Mouse (Mus musculus) CH12.LX (cell line): ENCODE measurements around the gene Add1. TPM values are rescaled to one million over a fixed set of nuclear protein-coding genes. Genes with fewer than 3 reads are reported as not detected.
A peak's percentile ranks its signal among the peaks of the same experiment; 100 is the strongest.

Experiments used
- DNase-seq: peaks from one replicate; pipeline ENCODE4 v3.0.0-alpha.2; 2013; ENCODE audit errors: extremely low read depth
- H3K27ac ChIP-seq: 2 replicates; pipeline ENCODE4 v1.5.1; 2012; ENCODE audit warnings: low read depth, mild to moderate bottlenecking, control low read depth, moderate library complexity; ENCODE audit not compliant: insufficient read depth
- H3K27me3 ChIP-seq: replicated peaks from 2 replicates; pipeline ENCODE3; 2012; ENCODE audit warnings: inconsistent platforms
- H3K36me3 ChIP-seq, 2 experiments: replicated peaks in 1 of 2; 2 replicates each; pipeline versions ENCODE3 to v1.6.1; 2012; ENCODE audit warnings: inconsistent platforms in 1 of 2, low read length in 1 of 2, mild to moderate bottlenecking in 1 of 2, mixed read lengths in 1 of 2, moderate library complexity in 1 of 2; ENCODE audit not compliant: control insufficient read depth in 1 of 2, insufficient read depth in 1 of 2
- H3K4me1 ChIP-seq, 2 experiments: 2 replicates each; pipeline ENCODE4 v1.6.1; 2012; ENCODE audit warnings: inconsistent platforms in 1 of 2, moderate library complexity in 1 of 2; ENCODE audit not compliant: insufficient read depth in 2 of 2, control insufficient read depth in 1 of 2
- H3K4me2 ChIP-seq: 2 replicates; pipeline ENCODE4 v1.6.1; 2012; ENCODE audit warnings: low read depth, mild to moderate bottlenecking, control low read depth; ENCODE audit not compliant: poor library complexity, insufficient read depth, severe bottlenecking
- H3K4me3 ChIP-seq, 3 experiments: fragments of 150-350 bp in 1 of 3; sonication (generic) in 1 of 3; replicated peaks in 1 of 3; 2 replicates each; pipeline versions ENCODE3 to v1.5.1; 2011 to 2012; ENCODE audit warnings: low read depth in 2 of 3, low read length in 2 of 3, mild to moderate bottlenecking in 2 of 3, moderate library complexity in 2 of 3, control low read depth in 1 of 3, improper control_type of control experiment in 1 of 3, inconsistent platforms in 1 of 3, mixed read lengths in 1 of 3; ENCODE audit not compliant: poor library complexity in 1 of 3
- H3K79me2 ChIP-seq: replicated peaks from 2 replicates; pipeline ENCODE4 v1.6.1; 2012; ENCODE audit warnings: mild to moderate bottlenecking, moderate library complexity; ENCODE audit not compliant: control insufficient read depth, poor library complexity, insufficient read depth, severe bottlenecking; ENCODE audit errors: extremely low read depth
- H3K9ac ChIP-seq: 2 replicates; pipeline ENCODE4 v1.6.1; 2012; ENCODE audit warnings: low read depth, mild to moderate bottlenecking, control low read depth, moderate library complexity; ENCODE audit not compliant: insufficient read depth
- H3K9me3 ChIP-seq: replicated peaks from 2 replicates; pipeline ENCODE3; 2012; ENCODE audit warnings: low read length, inconsistent platforms, mixed read lengths
- BHLHE40 ChIP-seq: IDR thresholded peaks from 2 replicates; pipeline ENCODE4 v1.6.1; 2011; ENCODE audit warnings: mild to moderate bottlenecking, low read depth, low read length, improper control_type of control experiment
- CTCF ChIP-seq, 2 experiments: IDR thresholded peaks in 1 of 2; conservative IDR thresholded peaks in 1 of 2; 2 replicates each; pipeline ENCODE4 v1.5.1; 2011 to 2012; ENCODE audit warnings: low read depth in 2 of 2, low read length in 2 of 2, improper control_type of control experiment in 1 of 2, inconsistent platforms in 1 of 2, mild to moderate bottlenecking in 1 of 2, moderate library complexity in 1 of 2
- EP300 ChIP-seq: IDR thresholded peaks from 2 replicates; pipeline ENCODE4 v1.6.1; 2011; ENCODE audit warnings: low read length, improper control_type of control experiment
- ETS1 ChIP-seq: conservative IDR thresholded peaks from 2 replicates; pipeline ENCODE4 v1.6.1; 2012; ENCODE audit warnings: low read depth, mild to moderate bottlenecking, inconsistent platforms, low read length, improper control_type of control experiment, moderate library complexity
- GABPA ChIP-seq: IDR thresholded peaks from 2 replicates; pipeline ENCODE4 v1.6.1; 2012; ENCODE audit warnings: low read depth, low read length, improper control_type of control experiment, inconsistent platforms; ENCODE audit not compliant: insufficient replicate concordance
- HCFC1 ChIP-seq: IDR thresholded peaks from 2 replicates; pipeline ENCODE4 v1.6.1; 2012; ENCODE audit warnings: low read depth, mild to moderate bottlenecking, inconsistent platforms, low read length, improper control_type of control experiment
- IRF4 ChIP-seq: IDR thresholded peaks from 2 replicates; pipeline ENCODE4 v1.6.1; 2014; ENCODE audit warnings: low read depth, mild to moderate bottlenecking, inconsistent platforms, low read length, improper control_type of control experiment
- JUN ChIP-seq: IDR thresholded peaks from 2 replicates; pipeline ENCODE4 v1.6.1; 2011; ENCODE audit warnings: low read depth, mild to moderate bottlenecking, low read length, improper control_type of control experiment, moderate library complexity; ENCODE audit not compliant: insufficient read depth
- JUND ChIP-seq: conservative IDR thresholded peaks from 2 replicates; pipeline ENCODE4 v1.6.1; 2011; ENCODE audit warnings: low read depth, low read length, improper control_type of control experiment
- KAT2A ChIP-seq: IDR thresholded peaks from 2 replicates; pipeline ENCODE4 v1.6.1; 2012; ENCODE audit warnings: low read length, improper control_type of control experiment, inconsistent platforms; ENCODE audit not compliant: insufficient replicate concordance
- MAX ChIP-seq: IDR thresholded peaks from 2 replicates; pipeline ENCODE4 v1.6.1; 2011; ENCODE audit warnings: low read length, improper control_type of control experiment
- MAZ ChIP-seq: IDR thresholded peaks from 2 replicates; pipeline ENCODE4 v1.6.1; 2012; ENCODE audit warnings: low read depth, mild to moderate bottlenecking, inconsistent platforms, low read length, improper control_type of control experiment, moderate library complexity
- NRF1 ChIP-seq: IDR thresholded peaks from 2 replicates; pipeline ENCODE4 v1.6.1; 2014; ENCODE audit warnings: low read depth, mild to moderate bottlenecking, inconsistent platforms, low read length, improper control_type of control experiment, moderate library complexity
- POLR2A ChIP-seq: IDR thresholded peaks from 2 replicates; pipeline ENCODE4 v1.6.1; 2011; ENCODE audit warnings: low read depth, mild to moderate bottlenecking, improper control_type of control experiment, low read length
- POLR2AphosphoS2 ChIP-seq: IDR thresholded peaks from 2 replicates; pipeline ENCODE4 v1.6.1; 2011; ENCODE audit warnings: low read depth, low read length, improper control_type of control experiment
- RAD21 ChIP-seq: IDR thresholded peaks from 2 replicates; pipeline ENCODE4 v1.6.1; 2011; ENCODE audit warnings: low read depth, mild to moderate bottlenecking, low read length, improper control_type of control experiment, moderate library complexity
- SIN3A ChIP-seq: IDR thresholded peaks from 2 replicates; pipeline ENCODE4 v1.6.1; 2012; ENCODE audit warnings: low read length, improper control_type of control experiment, inconsistent platforms
- SMC3 ChIP-seq: IDR thresholded peaks from 2 replicates; pipeline ENCODE4 v1.6.1; 2011; ENCODE audit warnings: low read depth, low read length, improper control_type of control experiment
- TBP ChIP-seq: conservative IDR thresholded peaks from 2 replicates; pipeline ENCODE4 v1.6.1; 2011; ENCODE audit warnings: low read depth, low read length, improper control_type of control experiment
- TCF12 ChIP-seq: IDR thresholded peaks from 2 replicates; pipeline ENCODE4 v1.6.1; 2014; ENCODE audit warnings: low read depth, mild to moderate bottlenecking, inconsistent platforms, low read length, improper control_type of control experiment
- UBTF ChIP-seq: IDR thresholded peaks from 2 replicates; pipeline ENCODE4 v1.6.1; 2012; ENCODE audit warnings: low read depth, mild to moderate bottlenecking, inconsistent platforms, low read length, improper control_type of control experiment, moderate library complexity
- USF1 ChIP-seq: IDR thresholded peaks from 2 replicates; pipeline ENCODE4 v1.6.1; 2014; ENCODE audit warnings: low read depth, mild to moderate bottlenecking, inconsistent platforms, low read length, improper control_type of control experiment
- USF2 ChIP-seq: conservative IDR thresholded peaks from 2 replicates; pipeline ENCODE4 v1.6.1; 2011; ENCODE audit warnings: low read depth, low read length, improper control_type of control experiment
- ZMIZ1 ChIP-seq: IDR thresholded peaks from 2 replicates; pipeline ENCODE4 v1.6.1; 2012; ENCODE audit warnings: low read depth, mild to moderate bottlenecking, inconsistent platforms, low read length, improper control_type of control experiment
- ZNF384 ChIP-seq: IDR thresholded peaks from 2 replicates; pipeline ENCODE4 v1.6.1; 2012; ENCODE audit warnings: low read depth, low read length, improper control_type of control experiment, inconsistent platforms
- dilution Hi-C: fragments of 300-500 bp; cut with MboI; formaldehyde crosslinking; loops from 2 replicates; pipeline ENCODE4 v1.14.3; 2020; ENCODE audit warnings: low sequenced_read_pairs; ENCODE audit not compliant: extremely low pct_unique_long_range_greater_than_20kb, extremely low pct_ligation_motif_present
- in situ Hi-C: fragments of 300-500 bp; cut with MboI; formaldehyde crosslinking; loops from 3 replicates; pipeline ENCODE4 v1.14.3; 2019; ENCODE audit warnings: low sequenced_read_pairs, low pct_ligation_motif_present, low pct_unique_long_range_greater_than_20kb, mixed read lengths
- polyA plus RNA-seq: library from polyadenylated mRNA; unstranded; fragments of >175 nt; gene quantifications from 2 replicates; pipeline ENCODE4 v1.2.1, GENCODE M21; 2012; ENCODE audit warnings: low read depth; ENCODE audit not compliant: insufficient read length
- total RNA-seq, 2 experiments: library from RNA; depleted of rRNA; stranded (reverse); fragments of 300-350 nt in 1 of 2; fragments of >200 nt in 1 of 2; gene quantifications; 2 replicates each; pipeline ENCODE4 v1.2.3; 2012 to 2014

The Add1 gene
- total and polyA plus RNA-seq, 3 experiments, result 28.1 to 46.0 (median 45.0) TPM

GRCm38 (mm10) chr5:34641991-34642390 is 68.5 kb downstream of the Add1 start:
- Histone ChIP-seq H3K4me2 (no peak overlapping the region), H3K27me3 (no peaks in the 10 kb centered on the region), H3K36me3 (peaks cover 81 to 91% of the 10 kb centered on the region in 2 experiments), H3K27ac (no peak overlapping the region), H3K4me3 (no peak overlapping the region), H3K9ac (no peak overlapping the region), H3K4me1 (peaks cover 0 to 8% of the 10 kb centered on the region in 2 experiments; a peak in 2 of 4 replicates), H3K9me3 (no peaks in the 10 kb centered on the region), H3K79me2 (no peaks in the 10 kb centered on the region)
- in situ Hi-C loops, result no loop called here
- no peak for DNase-seq
- TF ChIP-seq ZMIZ1 (no peak), MAZ (no peak), CTCF (conservative IDR thresholded peaks at IDR 0.05 in 1 of 2, IDR thresholded peaks at IDR 0.05 in 1 of 2; ENCODE audit: low read depth in 2 of 2, low read length in 2 of 2) (no peak), HCFC1 (no peak), SMC3 (no peak), TBP (no peak)
- dilution Hi-C loops, result no loop called here

GRCm38 (mm10) chr5:34642932-34643331 is 69.5 kb downstream of the Add1 start:
- Histone ChIP-seq H3K4me1 (no peaks in the 10 kb centered on the region), H3K79me2 (no peaks in the 10 kb centered on the region), H3K27ac (no peak overlapping the region), H3K4me2 (no peak overlapping the region), H3K27me3 (no peaks in the 10 kb centered on the region), H3K36me3 (peaks cover 84 to 93% of the 10 kb centered on the region in 2 experiments), H3K9me3 (no peaks in the 10 kb centered on the region), H3K9ac (no peak overlapping the region), H3K4me3 (no peak overlapping the region)
- no peak for TF ChIP-seq SIN3A
- no peak for TF ChIP-seq MAX
- TF ChIP-seq JUN, result no peak
- peak; percentile 65 for TF ChIP-seq RAD21
- TF ChIP-seq USF1, result no peak
- TF ChIP-seq IRF4, result no peak
- peak; percentile 42 for TF ChIP-seq SMC3
- no peak for TF ChIP-seq USF2
- TF ChIP-seq POLR2A, result 0 out of 2 replicates have a peak, but pooled peaks have one; percentile 25
- peak in 1 of 2 experiments; percentile 73; a peak in 2 of 4 replicates for TF ChIP-seq CTCF (conservative IDR thresholded peaks at IDR 0.05 in 1 of 2, IDR thresholded peaks at IDR 0.05 in 1 of 2; ENCODE audit: low read depth in 2 of 2, low read length in 2 of 2)
- in situ Hi-C loops (no loop called here), dilution Hi-C loops (no loop called here)
- DNase-seq, result no peak

- no peaks in the 10 kb centered on the region for H3K79me2 ChIP-seq
- H3K4me1 ChIP-seq, result peaks cover 0 to 7% of the 10 kb centered on the region in 2 experiments; a peak in 3 of 4 replicates
- peak; percentile 73 for DNase-seq
- H3K9me3 ChIP-seq, result no peaks in the 10 kb centered on the region
- in situ Hi-C loops, result no loop called here
- dilution Hi-C loops, result no loop called here
- H3K9ac ChIP-seq, result no peak overlapping the region
- no peaks in the 10 kb centered on the region for H3K27me3 ChIP-seq
- H3K4me2 ChIP-seq, result no peak overlapping the region
- no peak overlapping the region for H3K4me3 ChIP-seq
- peaks cover 88 to 97% of the 10 kb centered on the region in 2 experiments for H3K36me3 ChIP-seq
- no peak overlapping the region for H3K27ac ChIP-seq
- no peak for TF ChIP-seq BHLHE40
- TF ChIP-seq EP300, result no peak
- TF ChIP-seq RAD21, result peak; percentile 54
- no peak for TF ChIP-seq UBTF
- no peak for TF ChIP-seq JUND
- TF ChIP-seq TCF12, result no peak
- TF ChIP-seq KAT2A, result no peak
- no peak for TF ChIP-seq USF2
- TF ChIP-seq SMC3, result peak; percentile 47
- TF ChIP-seq NRF1, result no peak
- peak; percentile 77 to 78 for TF ChIP-seq CTCF (conservative IDR thresholded peaks at IDR 0.05 in 1 of 2, IDR thresholded peaks at IDR 0.05 in 1 of 2; ENCODE audit: low read depth in 2 of 2, low read length in 2 of 2)
- TF ChIP-seq ZNF384, result no peak
- TF ChIP-seq GABPA, result no peak
- TF ChIP-seq ETS1, result no peak
- no peak for TF ChIP-seq USF1
- TF ChIP-seq HCFC1, result no peak
- no peak for TF ChIP-seq TBP
- no peak for TF ChIP-seq POLR2AphosphoS2
Observed at GRCm38 (mm10) chr5:34647581-34647980, 74.1 kb downstream of the Add1 start.
